ENCODE assay signal across 12 mouse cellular contexts in genomic region chr12:118842671-118843411, GRCm38 (mm10). TPM values are rescaled to one million over a fixed set of nuclear protein-coding genes. Genes with fewer than 3 reads are reported as not detected.
A peak's percentile ranks its signal among the peaks of the same experiment; 100 is the strongest.
DNase-seq lines count a peak whose midpoint lies in the region; ATAC-seq and TF ChIP-seq lines count a peak whose summit lies in the region.
"Had no signal": no experiment of that assay in that cellular context is flagged by ENCODE, and none has a peak within 500 bp of the region (broad histone marks: within the 10 kb centered on the region; RNA-seq: fewer than 3 reads in every experiment).

No protein-coding gene starts in this region.

- peak; percentile 54 for ATAC-seq in granulocyte monocyte progenitor cell, adult 5-6 weeks (replicated peaks; ENCODE audit: poor library complexity, severe bottlenecking)
- ATAC-seq in midbrain, embryonic 12.5 days (ENCODE audit: low FRiP score, low read depth), result peak; percentile 35; the same call in 1 of the 2 replicates
- no peak for ATAC-seq in frontal cortex, adult (ENCODE audit: low TSS enrichment)

- TF ChIP-seq POLR2A in brain, embryonic 14.5 days (IDR thresholded peaks at IDR 0.05; ENCODE audit: borderline replicate concordance, extremely low read depth, insufficient read depth, insufficient read length, poor library complexity, severe bottlenecking), result no peak

- H3K9ac ChIP-seq in midbrain, embryonic 12.5 days (replicated peaks), result peak overlapping the region; percentile 43; the same call in 1 of the 2 replicates

- DNase-seq in heart, embryonic 10.5 days (ENCODE audit: low spot score), result no peak
- no peak for DNase-seq in heart, postnatal 4 days
- DNase-seq in brain, embryonic 14.5 days (ENCODE audit: low read depth), result peak; percentile 77
- no peak for DNase-seq in right cerebral cortex, postnatal 25 days
- DNase-seq in adrenal gland, adult 18-20 months (ENCODE audit: low spot score in 2 of 2), result no peak
- DNase-seq: adrenal gland, adult 8-10 months; lung, postnatal 10 days had no signal

- H3K4me1 ChIP-seq in heart, embryonic 10.5 days, result peaks cover 13% of the 10 kb centered on the region; the same call in 1 of the 2 replicates
- H3K4me1 ChIP-seq in midbrain, embryonic 12.5 days, result peaks cover 21% of the 10 kb centered on the region

- TF ChIP-seq CTCF in brain, embryonic 14.5 days (IDR thresholded peaks at IDR 0.05; ENCODE audit: borderline replicate concordance, extremely low read depth, insufficient read depth, insufficient read length), result no peak

- under 1% methylated on average over 33 of the region's 33 CpGs for WGBS in heart, embryonic 10.5 days
- under 1% methylated on average over 33 of the region's 33 CpGs for WGBS in midbrain, embryonic 12.5 days

- no peaks in the 10 kb centered on the region for H3K36me3 ChIP-seq in heart, embryonic 10.5 days
- H3K36me3 ChIP-seq in midbrain, embryonic 12.5 days, result no peaks in the 10 kb centered on the region

- no peaks in the 10 kb centered on the region for H3K9me3 ChIP-seq in heart, embryonic 10.5 days
- no peaks in the 10 kb centered on the region for H3K9me3 ChIP-seq in midbrain, embryonic 12.5 days

- peak overlapping the region; percentile 48 for H3K4me3 ChIP-seq in heart, embryonic 10.5 days
- H3K4me3 ChIP-seq in midbrain, embryonic 12.5 days, result peak overlapping the region; percentile 36

- H3K27ac ChIP-seq in heart, embryonic 10.5 days, result no peak overlapping the region
- H3K27ac ChIP-seq in midbrain, embryonic 12.5 days (replicated peaks), result no peak overlapping the region
- H3K27ac ChIP-seq: kidney, postnatal 0 days had no signal

- peak overlapping the region; percentile 52 for H3K4me2 ChIP-seq in midbrain, embryonic 12.5 days (replicated peaks)

- H3K27me3 ChIP-seq in heart, embryonic 10.5 days (ENCODE audit: insufficient read depth, poor library complexity, severe bottlenecking), result peaks cover 97% of the 10 kb centered on the region
- H3K27me3 ChIP-seq in midbrain, embryonic 12.5 days, result peaks cover 82% of the 10 kb centered on the region

RNA-seq across cellular contexts. Expression of gene Sp8, which starts 3.3 kb away (rescaled TPM):
- 0.07 and 0.46 TPM in 2 replicates for polyA plus RNA-seq in heart, embryonic 10.5 days (2016; fragmentation: Nextera tagmentation; extraction: Ambion mirVana)
- not detected for total RNA-seq in heart, postnatal 4 days (2021)
- 7.5 and 10.7 TPM in 2 replicates for polyA plus RNA-seq in brain, embryonic 14.5 days (2012; rRNA removed)
- not detected in 2 replicates for total RNA-seq in granulocyte monocyte progenitor cell, adult 5-6 weeks (2014; fragmentation: Nextera tagmentation)
- not detected in 2 replicates for total RNA-seq in granulocyte monocyte progenitor cell, adult 5-6 weeks (2017)
- 6.2 and 8.3 TPM in 2 replicates for polyA plus RNA-seq in midbrain, embryonic 12.5 days (2016; fragmentation: Nextera tagmentation; extraction: Ambion mirVana)
- total RNA-seq in adrenal gland, adult 18-20 months (2021), result not detected
- total RNA-seq: adrenal gland, adult 8-10 months had no signal
- polyA plus RNA-seq: kidney, postnatal 0 days; spleen, adult 2 months had no signal
